Mouse (Mus musculus): ENCODE measurements around the gene Tbc1d22a.

GRCm38 (mm10) chr15:86259233-86259632 is 45.0 kb downstream of the Tbc1d22a start:
- no peak for TF ChIP-seq CTCF (IDR thresholded peaks at IDR 0.05; ENCODE audit: borderline replicate concordance, control insufficient read depth, extremely low read depth, insufficient read depth, low read length, poor library complexity)
- TF ChIP-seq POLR2A (IDR thresholded peaks at IDR 0.05; ENCODE audit: control insufficient read depth, extremely low read depth, insufficient read depth, low read length, poor library complexity): no peak

All from thymus, adult 2 months (tissue).